9 mouse cellular contexts compared by ENCODE assay signal in the genomic region with DNA sequence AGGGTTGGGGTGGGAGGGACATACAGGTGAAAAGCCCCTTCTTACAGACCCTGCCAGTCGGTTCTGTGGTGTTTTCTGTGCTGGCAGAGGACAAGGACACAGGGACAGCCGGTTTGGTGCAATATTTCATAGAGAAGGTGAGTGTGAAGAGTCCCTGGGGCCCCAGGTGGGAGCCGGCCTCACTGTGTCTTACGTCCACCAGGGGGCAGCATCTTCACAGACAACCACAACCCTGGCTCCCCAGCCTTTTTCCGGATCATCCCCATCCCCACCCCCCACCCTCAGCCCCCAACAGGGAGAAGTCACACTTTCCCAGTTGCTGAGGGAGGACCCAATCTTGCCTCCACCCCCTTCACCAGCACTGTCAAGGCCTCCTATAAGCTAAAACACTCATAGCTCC. TPM values are rescaled to one million over a fixed set of nuclear protein-coding genes. Genes with fewer than 3 reads are reported as not detected.
A peak's percentile ranks its signal among the peaks of the same experiment; 100 is the strongest.
DNase-seq lines count a peak whose midpoint lies in the region; ATAC-seq and TF ChIP-seq lines count a peak whose summit lies in the region.
"Had no signal": no experiment of that assay in that cellular context is flagged by ENCODE, and none has a peak within 500 bp of the region (broad histone marks: within the 10 kb centered on the region; RNA-seq: fewer than 3 reads in every experiment).

No protein-coding gene starts in this region.

- no peak overlapping the region for H3ac ChIP-seq in C2C12 (ENCODE audit: control insufficient read depth, insufficient read length, low read depth)

- H3K4me2 ChIP-seq in intestine, postnatal 0 days (replicated peaks; ENCODE audit: low read depth), result no peak overlapping the region

- no peaks in the 10 kb centered on the region for H3K79me3 ChIP-seq in C2C12 (ENCODE audit: low read depth)

- no peaks in the 10 kb centered on the region for H3K4me1 ChIP-seq in intestine, postnatal 0 days (replicated peaks; ENCODE audit: control insufficient read depth, insufficient read depth, low read length)

- peak; percentile 55 for TF ChIP-seq CTCF in C2C12 (IDR thresholded peaks at IDR 0.05; ENCODE audit: control insufficient read depth, insufficient read depth, insufficient read length)
- peak; percentile 81 for TF ChIP-seq CTCF in brain, embryonic 14.5 days (IDR thresholded peaks at IDR 0.05; ENCODE audit: borderline replicate concordance, extremely low read depth, insufficient read depth, insufficient read length)
- peak; percentile 75 for TF ChIP-seq CTCF in intestine, postnatal 0 days (IDR thresholded peaks at IDR 0.05; ENCODE audit: low read depth)

- no peak for TF ChIP-seq POLR2A in brain, embryonic 14.5 days (IDR thresholded peaks at IDR 0.05; ENCODE audit: borderline replicate concordance, extremely low read depth, insufficient read depth, insufficient read length, poor library complexity, severe bottlenecking)

- H3K9ac ChIP-seq in intestine, postnatal 0 days (ENCODE audit: low read depth, low read length), result no peak overlapping the region

- H3K9me3 ChIP-seq in intestine, postnatal 0 days (ENCODE audit: control insufficient read depth), result no peaks in the 10 kb centered on the region

- H3K79me2 ChIP-seq in C2C12 (ENCODE audit: control insufficient read depth, insufficient read depth), result no peaks in the 10 kb centered on the region

- H3K36me3 ChIP-seq in C2C12 (ENCODE audit: control insufficient read depth, insufficient read depth), result no peaks in the 10 kb centered on the region
- H3K36me3 ChIP-seq in intestine, postnatal 0 days (ENCODE audit: control insufficient read depth, insufficient read depth), result peaks cover 47% of the 10 kb centered on the region

- H3K4me3 ChIP-seq in C2C12 (ENCODE audit: insufficient read depth, poor library complexity, severe bottlenecking), result no peak overlapping the region
- no peak overlapping the region for H3K4me3 ChIP-seq in intestine, postnatal 0 days (ENCODE audit: low read depth, low read length)

- WGBS in intestine, postnatal 0 days, result 4% methylated on average over 5 of the region's 5 CpGs

- H3K27ac ChIP-seq in intestine, postnatal 0 days (ENCODE audit: low read depth, low read length), result no peak overlapping the region

- H3K27me3 ChIP-seq in C2C12 (ENCODE audit: control insufficient read depth, insufficient read depth, insufficient read length), result peaks cover 43% of the 10 kb centered on the region
- no peaks in the 10 kb centered on the region for H3K27me3 ChIP-seq in intestine, postnatal 0 days (replicated peaks; ENCODE audit: control insufficient read depth, insufficient read depth, low read length)

- DNase-seq in heart, adult 11 months, result peak; percentile 89
- DNase-seq in heart, adult 9 months (ENCODE audit: low spot score in 2 of 2), result no peak
- peak; percentile 67 for DNase-seq in brain, embryonic 14.5 days (ENCODE audit: low read depth)
- DNase-seq in mesoderm, embryonic 11.5 days (ENCODE audit: low read depth, low spot score), result peak; percentile 70
- peak; percentile 41 to 78 for DNase-seq in spleen, postnatal 4 days (ENCODE audit: low spot score in 2 of 2)

- 0 out of 2 replicates have a peak, but pooled peaks have one; percentile 53 for ATAC-seq in erythroblast, adult 5-6 weeks (replicated peaks; ENCODE audit: low FRiP score, poor library complexity, severe bottlenecking)
- ATAC-seq in intestine, postnatal 0 days, result no peak

TF ChIP-seq in C2C12, 6 proteins besides CTCF, POLR2A, EP300 and RAD21:
- no peak for TF ChIP-seq MYOG (IDR thresholded peaks at IDR 0.05; ENCODE audit: control insufficient read depth, extremely low read depth, insufficient read length)
- TF ChIP-seq FOSL1 (IDR thresholded peaks at IDR 0.05; ENCODE audit: insufficient read depth, low read length, poor library complexity, severe bottlenecking), result no peak
- TF ChIP-seq USF1 (IDR thresholded peaks at IDR 0.05; ENCODE audit: low read depth), result no peak
- no peak for TF ChIP-seq CEBPB (IDR thresholded peaks at IDR 0.05; ENCODE audit: low read depth)
- TF ChIP-seq MYOD1 (IDR thresholded peaks at IDR 0.05; ENCODE audit: control insufficient read depth, insufficient read length, low read depth), result no peak
- no peak for TF ChIP-seq MAX (IDR thresholded peaks at IDR 0.05)

RNA-seq across cellular contexts. Expression of gene Cdhr2, which starts 15.7 kb away (rescaled TPM):
- 0.01 TPM for polyA plus RNA-seq in C2C12 (2012; fragmentation: generic; extraction: Trizol)
- 0.05 and 0.16 TPM in 2 replicates for polyA plus RNA-seq in brain, embryonic 14.5 days (2012; rRNA removed)
- not detected in 2 replicates for total RNA-seq in erythroblast, adult 5-6 weeks (2015; ENCODE audit: low replicate concordance)
- not detected in 2 replicates for total RNA-seq in erythroblast, adult 5-6 weeks (2017; ENCODE audit: low replicate concordance)
- polyA plus RNA-seq in intestine, postnatal 0 days (2015; fragmentation: Nextera tagmentation; extraction: Ambion mirVana), result 267 and 292 TPM in 2 replicates

RNA-seq across cellular contexts. Expression of gene Rnf44, which starts 23.2 kb away (rescaled TPM):
- polyA plus RNA-seq in C2C12 (2012; fragmentation: generic; extraction: Trizol), result 30.0 TPM
- polyA plus RNA-seq in brain, embryonic 14.5 days (2012; rRNA removed), result 197 and 215 TPM in 2 replicates
- 31.3 and 33.0 TPM in 2 replicates for total RNA-seq in erythroblast, adult 5-6 weeks (2015; ENCODE audit: low replicate concordance)
- 9.9 and 30.5 TPM in 2 replicates for total RNA-seq in erythroblast, adult 5-6 weeks (2017; ENCODE audit: low replicate concordance)
- polyA plus RNA-seq in intestine, postnatal 0 days (2015; fragmentation: Nextera tagmentation; extraction: Ambion mirVana), result 73.0 and 75.1 TPM in 2 replicates

RNA-seq across cellular contexts. Expression of gene Gprin1, which starts 32.8 kb away (rescaled TPM):
- 0.20 TPM for polyA plus RNA-seq in C2C12 (2012; fragmentation: generic; extraction: Trizol)
- 77.7 and 109 TPM in 2 replicates for polyA plus RNA-seq in brain, embryonic 14.5 days (2012; rRNA removed)
- not detected in 2 replicates for total RNA-seq in erythroblast, adult 5-6 weeks (2015; ENCODE audit: low replicate concordance)
- not detected in 2 replicates for total RNA-seq in erythroblast, adult 5-6 weeks (2017; ENCODE audit: low replicate concordance)
- 0.50 and 0.59 TPM in 2 replicates for polyA plus RNA-seq in intestine, postnatal 0 days (2015; fragmentation: Nextera tagmentation; extraction: Ambion mirVana)
- polyA plus RNA-seq: liver, embryonic 16.5 days had no signal

RNA-seq across cellular contexts. Expression of gene Sncb, which starts 49.5 kb away (rescaled TPM):
- not detected for polyA plus RNA-seq in C2C12 (2012; fragmentation: generic; extraction: Trizol)
- polyA plus RNA-seq in brain, embryonic 14.5 days (2012; rRNA removed), result 45.8 and 73.6 TPM in 2 replicates
- total RNA-seq in erythroblast, adult 5-6 weeks (2015; ENCODE audit: low replicate concordance), result not detected in 2 replicates
- not detected in 2 replicates for total RNA-seq in erythroblast, adult 5-6 weeks (2017; ENCODE audit: low replicate concordance)
- 0.22 and 0.37 TPM in 2 replicates for polyA plus RNA-seq in intestine, postnatal 0 days (2015; fragmentation: Nextera tagmentation; extraction: Ambion mirVana)
- polyA plus RNA-seq: liver, embryonic 16.5 days had no signal

Comparison
In these comparisons a context has a peak if more than half of its experiments do, and no peak if none do; other contexts are left out.
1. DNase-seq: peak in heart, adult 11 months (single experiment), brain, embryonic 14.5 days (single experiment), mesoderm, embryonic 11.5 days (single experiment) and spleen, postnatal 4 days (2 of 2); none in heart, adult 9 months (0 of 2).
2. RNA of gene Cdhr2, which starts 15.7 kb away (polyA plus RNA-seq): 267 to 292 TPM in intestine, postnatal 0 days; 0.05 to 0.16 TPM in brain, embryonic 14.5 days and 0.01 TPM in C2C12 (single experiment); every median in the first group is over 100 times any median in the second.
3. RNA of gene Gprin1, which starts 32.8 kb away (polyA plus RNA-seq): 77.7 to 109 TPM in brain, embryonic 14.5 days; 0.50 to 0.59 TPM in intestine, postnatal 0 days and 0.20 TPM in C2C12 (single experiment); every median in the first group is over 10 times any median in the second.
4. Peak in every context shown above with its lines, with median percentiles within 50 percentile points of each other: CTCF ChIP-seq.